Mouse (Mus musculus): ENCODE measurements at regions not wholly inside any gene's neighbourhood (a gene's known extent, or its start where the extent isn't known, plus 50 kb on each side); places are given as distances from the start of the nearest gene placed in this dataset.

DNA sequence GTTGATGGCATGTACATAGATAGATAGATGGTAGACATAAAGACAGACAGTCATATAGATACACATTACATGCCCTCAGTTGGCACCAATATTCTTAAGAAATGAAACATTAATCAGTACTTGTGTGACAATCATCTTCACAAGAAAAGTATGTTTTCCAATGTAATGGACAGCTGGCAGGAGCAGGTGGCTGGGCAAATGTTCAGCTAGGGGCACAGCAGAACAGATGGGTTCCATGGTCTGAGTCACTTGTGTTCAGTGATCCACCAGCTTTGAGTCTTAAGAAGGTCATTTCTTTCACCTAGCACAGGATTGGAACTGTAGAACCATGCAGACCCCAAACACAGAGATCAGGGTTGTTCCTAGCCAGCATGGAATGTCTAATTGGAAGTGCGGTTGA, 2631.2 kb upstream of the 5930422O12Rik start:
- DNase-seq = no peak

DNA sequence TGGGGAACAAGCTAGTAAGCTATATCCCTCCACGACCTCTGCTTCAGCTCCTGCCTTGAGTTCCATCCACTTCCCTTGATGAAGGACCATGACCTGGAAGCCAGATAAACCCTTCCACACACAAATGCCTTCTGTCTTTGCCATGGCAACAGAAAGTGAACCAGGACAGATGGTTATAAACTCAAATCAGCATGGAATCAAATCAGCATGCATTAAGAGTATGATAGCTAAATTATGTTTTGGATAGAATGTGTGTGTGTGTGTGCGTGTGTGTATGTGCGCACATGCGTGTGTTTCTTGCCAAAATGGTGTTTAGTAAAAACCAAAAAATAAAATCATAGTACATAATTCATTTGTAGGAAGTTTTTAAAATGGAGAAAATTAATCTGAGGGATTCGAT, 2611.5 kb upstream of the 5930422O12Rik start:
- DNase-seq = no peak

DNA sequence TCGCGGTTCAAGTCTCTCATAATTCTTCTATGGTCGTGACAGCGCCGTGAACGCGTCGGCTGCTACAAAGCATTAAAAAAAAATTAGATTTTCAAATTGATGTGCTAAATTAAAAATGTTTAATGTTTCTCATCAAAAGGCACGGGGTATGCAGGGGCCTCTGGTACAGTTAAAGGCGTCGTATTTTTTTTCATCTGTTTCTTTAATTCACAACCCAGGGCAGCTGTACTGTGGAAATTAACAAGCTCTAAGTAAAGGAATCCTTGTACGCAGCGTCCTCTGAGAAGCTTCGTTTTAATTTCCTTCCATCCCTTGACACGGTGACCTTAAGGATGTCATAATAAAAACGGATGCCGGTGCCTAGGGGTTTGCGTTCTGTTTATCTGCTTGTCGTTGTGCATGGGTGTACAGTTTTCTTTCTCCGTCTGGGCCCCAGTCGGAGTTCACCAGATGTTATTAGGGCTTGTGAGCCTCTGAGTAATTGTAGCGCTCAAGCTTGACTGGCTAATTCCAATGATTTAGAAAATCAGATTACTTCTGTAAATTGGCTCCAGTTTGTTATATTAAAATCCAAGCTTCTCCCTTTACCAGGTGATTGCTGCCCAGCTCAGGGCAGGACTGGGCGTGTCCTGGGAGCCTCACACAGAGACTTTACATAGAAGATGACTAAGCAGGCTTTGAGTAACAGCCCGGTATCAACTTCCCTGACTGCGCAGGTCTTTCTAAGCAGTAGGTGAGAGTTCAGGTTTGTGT, 2605.5 kb upstream of the 5930422O12Rik start:
- DNase-seq = no peak

DNA sequence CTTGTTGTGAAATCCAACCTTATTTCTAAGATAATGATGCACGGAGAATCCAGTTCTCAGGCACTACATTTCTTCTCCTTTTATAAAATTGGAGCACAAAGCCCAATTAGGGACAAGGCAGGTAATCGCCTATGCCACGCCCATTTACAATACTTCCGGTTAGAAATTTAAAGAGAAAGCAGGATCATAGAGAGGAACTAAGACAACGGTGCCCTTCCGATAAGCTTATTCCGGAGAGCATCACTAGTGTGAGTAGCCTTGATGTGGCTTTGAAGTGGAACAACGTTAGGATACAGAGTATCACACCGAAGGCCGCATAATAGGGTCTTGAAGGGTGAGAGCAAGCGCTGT, 2604.9 kb upstream of the 5930422O12Rik start:
- DNase-seq = no peak

DNA sequence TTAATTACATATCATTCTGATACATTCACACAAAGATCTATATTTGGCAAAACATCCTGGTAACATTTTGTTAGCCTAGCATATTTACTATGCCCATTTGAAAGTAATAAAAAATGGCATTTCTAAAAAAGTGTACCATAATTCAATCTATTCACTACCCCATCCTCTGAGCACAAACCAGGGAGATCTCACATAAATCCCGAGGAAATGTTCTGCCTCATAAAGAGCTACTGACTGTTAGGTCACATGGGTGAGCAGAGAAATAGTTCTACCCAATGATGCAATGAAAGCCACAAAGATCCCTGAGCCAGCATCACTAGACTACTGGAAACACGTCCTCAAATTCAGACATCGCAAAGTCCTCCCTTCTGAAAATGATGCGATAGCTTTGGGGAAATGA, 2602.5 kb upstream of the 5930422O12Rik start:
- no peak for DNase-seq

DNA sequence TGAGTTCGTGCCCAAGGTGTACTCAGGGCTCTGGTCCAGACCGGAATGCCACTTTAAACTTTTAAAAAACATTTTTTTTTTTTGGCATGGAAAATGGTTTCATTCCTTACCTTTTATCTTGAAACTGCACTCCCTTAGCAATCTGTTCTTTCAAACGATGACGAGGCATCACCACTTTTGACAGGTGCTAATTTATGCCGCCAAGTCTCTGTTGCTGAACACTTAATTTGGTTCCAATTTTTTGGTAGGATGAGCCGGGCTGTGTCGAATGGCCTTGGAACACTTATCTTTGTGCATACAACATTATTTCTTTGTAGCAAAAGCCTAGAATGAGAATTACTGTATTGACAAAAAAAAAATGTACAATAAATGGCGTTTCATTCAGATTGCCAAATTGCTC, 2590.5 kb upstream of the 5930422O12Rik start:
- DNase-seq = no peak

DNA sequence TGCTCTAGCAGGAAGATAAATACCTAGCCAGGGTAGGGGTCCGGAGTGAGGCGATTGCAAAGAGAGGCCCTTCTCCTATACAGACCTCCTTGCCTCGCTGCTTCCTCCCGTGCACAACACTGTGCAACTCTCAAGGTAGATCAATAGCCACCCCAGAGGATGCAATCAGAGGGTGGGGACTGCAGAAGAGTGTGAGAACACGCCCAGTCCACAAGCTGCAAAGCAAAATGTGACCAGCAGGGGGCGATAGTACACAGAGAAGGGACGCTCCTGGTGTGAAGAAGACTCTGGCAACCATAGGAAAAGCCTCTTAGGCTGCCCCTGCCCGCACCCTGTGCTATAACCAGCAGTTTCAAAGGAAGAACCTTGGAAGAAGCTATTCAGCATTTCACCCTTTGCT, 2588.4 kb upstream of the 5930422O12Rik start:
- DNase-seq = peak; percentile 8 to 13

DNA sequence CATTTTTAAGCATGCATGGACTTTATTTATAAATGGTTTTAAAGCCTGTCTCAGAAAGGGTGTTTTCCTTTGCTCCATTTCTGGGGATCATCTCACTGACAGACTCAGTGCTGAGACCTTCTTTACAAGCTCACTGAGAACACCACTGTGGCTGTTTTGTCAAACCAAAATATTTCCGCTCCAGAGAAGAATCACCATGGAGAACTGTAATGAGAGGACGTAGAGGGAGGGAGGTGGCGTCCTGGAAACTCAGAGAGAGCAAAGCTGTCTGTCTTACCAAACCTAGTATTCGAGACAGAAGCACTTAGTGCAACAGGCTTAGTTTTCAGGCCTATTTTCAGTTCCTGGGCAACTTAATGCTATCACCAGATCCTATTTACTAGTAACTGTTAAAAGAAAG, 2565.5 kb upstream of the 5930422O12Rik start:
- DNase-seq = no peak

DNA sequence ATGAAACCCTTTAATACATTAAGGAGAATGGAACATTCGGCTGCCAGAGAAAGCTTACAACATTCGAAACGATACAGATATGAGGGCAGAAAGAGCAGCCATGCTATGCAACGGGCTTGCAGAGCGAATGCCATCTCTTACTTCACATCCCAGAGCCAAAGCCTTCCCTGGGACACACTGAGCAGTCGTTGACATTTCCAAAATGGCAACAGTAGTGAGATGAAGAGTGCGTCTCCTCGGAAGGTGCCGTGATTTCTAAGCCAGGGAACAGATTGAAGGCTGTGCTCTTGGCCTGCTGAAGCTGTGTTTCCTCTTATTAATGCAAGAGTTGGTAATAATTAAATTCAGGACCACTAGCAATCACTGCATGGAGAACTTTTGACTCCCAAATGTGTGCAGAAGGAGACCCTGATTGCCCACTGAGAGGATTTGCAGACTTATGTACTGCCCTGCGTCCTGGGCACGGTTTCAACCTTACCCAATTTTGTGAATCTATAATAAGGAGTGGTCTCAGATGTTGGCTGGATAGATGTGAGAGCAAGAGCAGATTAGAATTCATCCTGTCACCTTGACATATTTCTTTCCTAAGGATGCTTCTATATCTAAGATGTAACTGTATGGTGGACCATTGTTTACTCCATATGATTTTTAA, 2522.3 kb upstream of the 5930422O12Rik start:
- DNase-seq = no peak

DNA sequence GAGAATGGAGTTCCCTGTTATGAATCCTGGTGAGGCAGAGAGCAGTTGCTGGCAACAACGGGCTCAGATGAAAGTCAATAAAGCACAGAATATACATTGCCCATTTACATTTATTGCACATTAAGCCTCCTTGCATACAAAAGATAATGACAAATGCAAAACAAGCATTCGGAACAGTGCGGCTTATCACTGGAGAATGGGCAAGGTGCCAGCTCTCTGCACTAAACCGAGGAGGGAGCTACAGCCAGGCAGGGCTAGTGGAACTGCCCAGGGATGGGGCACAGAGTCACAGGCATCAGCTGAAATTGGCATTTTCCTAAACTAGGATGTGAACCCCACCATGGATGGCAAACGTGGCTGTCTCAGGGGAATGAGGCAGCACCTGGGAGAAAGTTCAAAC, 2514.8 kb upstream of the 5930422O12Rik start:
- no peak for DNase-seq

DNA sequence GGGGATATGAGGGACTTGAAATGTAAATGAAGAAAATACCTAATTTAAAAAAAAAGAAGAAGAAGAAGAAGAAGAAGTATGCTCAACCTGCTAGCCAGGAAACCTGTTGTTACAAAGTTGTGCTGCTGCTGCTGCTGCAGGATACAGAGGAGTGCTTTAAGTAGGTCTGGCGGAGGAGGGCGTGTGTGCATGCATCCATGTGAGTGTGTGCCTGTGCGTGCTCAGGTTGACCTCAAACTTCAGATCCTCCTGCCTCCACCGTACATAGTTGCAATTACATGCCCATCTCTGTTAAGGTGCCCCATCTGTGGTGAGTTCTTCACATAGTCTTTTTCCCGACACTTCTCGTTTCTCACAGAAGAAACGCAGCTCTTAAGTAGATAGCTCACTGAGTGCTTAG, 2513.4 kb upstream of the 5930422O12Rik start:
- no peak for DNase-seq

DNA sequence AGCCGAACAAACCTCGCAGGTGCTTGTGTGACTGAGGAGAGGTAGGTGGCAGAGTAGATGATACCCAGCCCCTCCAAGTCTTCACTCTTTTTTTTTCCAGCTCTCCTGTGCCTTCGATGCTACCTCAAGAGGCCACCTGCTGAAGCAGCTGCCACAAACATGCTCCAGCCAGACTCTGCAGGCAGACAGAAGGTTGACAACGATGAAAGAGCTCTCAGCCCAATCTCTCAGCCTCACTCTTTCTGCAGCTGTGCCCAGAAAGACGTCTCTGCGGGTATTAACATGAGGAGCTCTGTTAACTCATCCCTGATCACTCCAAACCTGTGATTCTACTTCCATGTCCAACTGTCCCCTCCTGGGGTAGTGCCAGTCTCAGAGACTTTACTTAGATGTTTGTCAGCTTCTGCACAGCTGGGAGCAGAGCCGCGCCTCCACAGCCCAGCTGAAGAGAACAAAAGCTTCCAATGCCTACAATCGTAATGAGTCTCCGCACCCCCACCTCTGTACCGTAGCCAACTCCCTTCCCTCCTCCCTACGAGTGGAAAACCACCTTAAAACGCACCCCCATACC, 2512.8 kb upstream of the 5930422O12Rik start:
- no peak for DNase-seq

DNA sequence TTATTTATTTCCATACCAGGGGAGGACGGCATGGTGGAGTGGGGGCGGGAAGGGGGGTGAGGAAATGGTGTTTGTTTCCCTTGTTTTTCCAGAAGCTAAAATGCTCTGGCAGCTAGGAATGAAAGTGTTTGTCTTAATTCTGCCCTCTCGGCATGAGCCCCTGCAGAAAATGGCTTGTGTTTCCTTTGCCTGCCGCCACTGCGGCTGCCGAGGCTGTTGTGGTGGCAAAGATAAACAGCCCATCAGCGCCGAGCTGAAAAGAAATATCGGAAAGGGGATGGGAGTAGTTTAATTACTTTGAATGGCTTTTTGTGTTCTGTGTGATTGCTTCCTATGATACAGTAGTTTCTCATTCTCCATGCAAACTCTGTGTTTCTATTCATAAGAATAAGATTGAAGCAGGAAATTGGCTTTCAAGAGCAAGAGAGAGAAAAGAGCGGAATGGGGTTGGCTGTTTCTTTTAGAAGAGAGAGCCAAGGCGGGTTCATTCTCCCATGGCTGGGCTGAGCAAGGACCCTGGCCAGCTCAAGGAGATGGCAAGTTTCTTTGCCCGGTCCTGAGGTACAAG, 2512.2 kb upstream of the 5930422O12Rik start:
- no peak for DNase-seq

DNA sequence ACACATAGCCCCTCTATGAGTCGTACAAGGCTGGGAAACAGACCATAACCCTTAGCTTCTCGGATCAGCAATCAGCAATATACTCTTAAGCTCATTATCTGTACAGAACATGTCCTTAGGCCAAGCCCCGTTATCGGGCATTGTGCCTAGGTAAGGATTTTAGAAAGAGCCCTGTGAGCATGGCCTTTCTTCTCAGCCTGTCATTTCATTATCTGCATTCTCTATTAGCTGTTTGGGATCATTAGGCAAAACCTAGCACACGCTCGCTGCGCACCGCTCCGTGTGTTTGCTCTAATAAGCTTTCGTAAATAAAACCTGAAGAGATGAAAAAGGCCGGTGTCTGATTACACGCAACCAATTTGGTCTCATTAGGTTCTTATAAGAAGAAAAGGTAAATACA, 2507.1 kb upstream of the 5930422O12Rik start:
- DNase-seq = no peak

DNA sequence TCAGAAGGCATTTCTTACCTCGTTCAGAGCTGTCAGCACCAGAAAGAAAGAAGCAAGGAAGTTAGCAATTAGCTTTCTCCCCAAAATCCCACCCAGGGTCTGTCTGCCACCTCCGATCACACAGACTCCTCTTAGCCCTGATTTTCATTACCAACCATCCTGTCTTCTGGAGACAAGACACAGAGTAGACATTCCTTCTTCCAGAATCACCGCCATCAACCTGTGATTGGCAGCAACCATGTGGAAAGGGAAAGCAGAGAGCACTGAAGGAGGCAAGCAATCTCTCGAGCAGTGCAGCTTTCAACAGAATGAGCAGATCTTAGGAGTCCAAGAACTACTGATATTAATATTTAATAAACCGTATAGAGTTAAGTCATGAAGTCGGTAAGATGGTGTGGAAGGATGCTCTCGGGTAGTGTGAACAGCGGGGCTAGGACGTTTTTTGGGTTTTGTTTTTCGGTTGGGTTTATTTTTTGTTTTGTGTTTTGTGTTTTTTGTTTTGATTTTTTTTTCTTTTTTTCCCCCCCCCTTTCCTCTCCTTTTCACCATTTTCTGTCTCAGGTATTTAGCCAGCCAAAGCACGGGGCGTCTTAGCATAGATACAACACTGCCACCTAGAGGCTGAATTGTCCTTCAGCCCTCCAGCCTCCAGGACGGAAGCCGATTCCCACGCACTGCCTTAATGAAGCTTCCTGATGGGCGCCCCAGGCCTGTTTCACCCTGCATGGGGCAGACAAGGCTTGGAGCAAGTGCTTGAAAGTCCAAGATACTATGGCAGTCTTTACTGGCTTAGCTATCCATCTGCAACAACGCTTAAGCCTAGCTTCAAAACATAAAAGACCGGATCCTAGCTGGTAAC, 2505.0 kb upstream of the 5930422O12Rik start:
- no peak for DNase-seq

DNA sequence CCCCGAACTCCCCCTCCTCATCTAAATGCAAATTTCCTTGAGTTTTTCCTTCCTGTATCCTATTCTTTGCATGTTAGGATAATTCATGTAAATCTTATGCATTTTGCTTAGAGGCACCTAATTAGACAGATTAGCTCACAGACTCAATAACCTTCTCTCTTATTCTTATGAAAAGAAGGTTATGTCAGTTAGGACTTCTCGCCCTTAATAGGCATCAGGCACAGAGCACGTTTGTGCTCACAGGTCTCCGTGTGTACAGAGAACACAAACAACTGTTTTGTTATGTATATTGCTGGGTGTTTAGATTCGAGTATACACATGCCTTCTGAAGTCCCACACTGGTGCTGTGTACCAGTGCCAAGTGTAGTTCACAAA, 2504.4 kb upstream of the 5930422O12Rik start:
- no peak for DNase-seq

DNA sequence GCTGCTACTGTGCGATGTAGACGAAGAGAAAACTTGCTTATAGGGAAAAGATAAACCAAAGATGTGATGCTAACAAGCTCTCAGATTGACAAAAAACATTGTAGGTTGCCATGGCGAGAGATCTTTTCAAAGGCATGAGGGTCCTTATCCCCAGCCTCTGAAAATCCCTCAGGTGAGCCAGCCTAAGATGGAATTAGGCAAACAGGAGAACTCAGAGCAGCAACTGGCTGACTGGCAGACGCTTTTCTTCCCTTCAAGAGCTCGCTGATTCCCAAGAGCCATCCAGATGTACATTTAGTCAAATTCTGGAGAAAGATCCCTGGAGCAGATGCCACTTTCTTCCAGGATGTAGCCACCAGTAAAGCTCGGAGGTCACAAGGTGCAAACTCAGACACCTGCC, 2503.9 kb upstream of the 5930422O12Rik start:
- no peak for DNase-seq

DNA sequence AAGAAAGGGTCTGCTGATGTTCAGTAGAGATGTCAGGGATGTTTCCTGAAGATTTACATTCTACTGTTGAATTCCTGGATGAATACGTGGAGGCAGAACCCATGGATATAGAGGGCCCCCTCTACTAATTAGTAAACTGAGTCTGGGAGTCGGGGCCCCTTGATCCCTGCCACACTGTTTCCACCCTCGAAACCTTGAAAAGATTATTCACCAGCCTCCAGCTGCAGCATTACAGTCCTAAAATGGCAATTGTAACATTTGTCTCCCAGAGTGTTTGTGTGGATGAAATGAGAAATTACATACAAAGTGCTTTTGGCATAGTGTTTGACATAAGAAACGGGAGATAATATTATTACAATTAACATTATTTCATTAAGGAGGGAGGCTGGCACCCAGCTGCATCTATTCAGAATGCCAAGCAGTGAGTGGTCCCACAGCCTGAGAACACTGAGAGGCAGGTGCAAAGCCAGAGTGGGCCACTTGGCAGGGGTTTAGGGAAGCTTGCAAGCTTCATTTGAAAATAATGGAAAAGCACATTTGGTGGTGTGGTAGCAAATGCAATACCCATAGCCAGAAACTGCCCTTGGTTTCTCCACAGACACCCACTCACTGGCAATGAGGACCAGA, 2490.9 kb upstream of the 5930422O12Rik start:
- no peak for DNase-seq

DNA sequence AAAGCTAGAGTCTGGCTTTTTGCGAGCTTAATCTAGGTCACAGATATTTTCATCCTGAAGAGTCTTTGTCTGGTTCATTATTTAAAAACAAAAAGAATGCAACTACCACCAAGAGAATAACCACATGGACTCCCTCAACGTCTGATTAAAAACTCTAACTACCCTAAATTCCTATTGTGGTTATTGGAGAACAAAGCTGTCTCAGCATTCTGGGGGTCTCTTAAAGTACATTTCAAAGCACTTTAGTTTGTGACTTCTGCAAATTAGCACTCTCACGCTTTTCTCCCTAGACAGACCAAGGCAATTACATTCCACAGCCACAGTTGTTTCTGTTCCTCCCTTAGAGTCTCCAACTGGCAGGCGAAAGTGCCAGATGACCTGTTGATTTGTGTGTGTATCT, 2487.6 kb upstream of the 5930422O12Rik start:
- no peak for DNase-seq

DNA sequence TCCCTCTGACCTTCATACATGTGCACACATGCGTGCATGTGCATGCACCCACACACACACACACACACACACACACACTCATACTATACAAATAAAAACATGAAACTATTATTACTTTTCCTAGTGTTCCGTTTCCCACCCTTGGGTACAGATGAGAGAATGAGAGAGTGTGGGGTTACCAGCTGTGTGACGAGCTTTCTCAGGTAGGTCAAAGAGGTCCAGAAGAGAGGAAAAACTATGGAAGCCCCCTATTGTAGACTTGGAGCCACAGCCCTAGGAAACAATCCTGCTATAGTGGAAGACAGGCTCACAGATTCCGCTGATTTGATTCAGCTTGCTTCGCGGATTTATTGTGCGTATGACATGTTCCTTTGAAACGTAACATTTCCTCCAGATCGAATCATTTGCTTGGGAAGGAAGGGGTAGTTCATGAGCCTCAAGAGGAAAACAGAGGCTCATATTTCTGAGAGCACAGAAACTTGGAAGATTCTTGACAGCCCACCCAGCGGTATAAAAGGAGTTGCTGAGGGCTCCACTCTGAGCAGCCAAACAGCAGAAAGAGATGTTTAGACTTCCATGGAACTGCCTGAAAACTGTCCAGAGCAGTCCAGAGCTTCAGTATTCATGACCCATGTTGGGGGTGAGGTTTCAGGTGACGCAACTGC, 2486.9 kb upstream of the 5930422O12Rik start:
- DNase-seq = no peak

DNA sequence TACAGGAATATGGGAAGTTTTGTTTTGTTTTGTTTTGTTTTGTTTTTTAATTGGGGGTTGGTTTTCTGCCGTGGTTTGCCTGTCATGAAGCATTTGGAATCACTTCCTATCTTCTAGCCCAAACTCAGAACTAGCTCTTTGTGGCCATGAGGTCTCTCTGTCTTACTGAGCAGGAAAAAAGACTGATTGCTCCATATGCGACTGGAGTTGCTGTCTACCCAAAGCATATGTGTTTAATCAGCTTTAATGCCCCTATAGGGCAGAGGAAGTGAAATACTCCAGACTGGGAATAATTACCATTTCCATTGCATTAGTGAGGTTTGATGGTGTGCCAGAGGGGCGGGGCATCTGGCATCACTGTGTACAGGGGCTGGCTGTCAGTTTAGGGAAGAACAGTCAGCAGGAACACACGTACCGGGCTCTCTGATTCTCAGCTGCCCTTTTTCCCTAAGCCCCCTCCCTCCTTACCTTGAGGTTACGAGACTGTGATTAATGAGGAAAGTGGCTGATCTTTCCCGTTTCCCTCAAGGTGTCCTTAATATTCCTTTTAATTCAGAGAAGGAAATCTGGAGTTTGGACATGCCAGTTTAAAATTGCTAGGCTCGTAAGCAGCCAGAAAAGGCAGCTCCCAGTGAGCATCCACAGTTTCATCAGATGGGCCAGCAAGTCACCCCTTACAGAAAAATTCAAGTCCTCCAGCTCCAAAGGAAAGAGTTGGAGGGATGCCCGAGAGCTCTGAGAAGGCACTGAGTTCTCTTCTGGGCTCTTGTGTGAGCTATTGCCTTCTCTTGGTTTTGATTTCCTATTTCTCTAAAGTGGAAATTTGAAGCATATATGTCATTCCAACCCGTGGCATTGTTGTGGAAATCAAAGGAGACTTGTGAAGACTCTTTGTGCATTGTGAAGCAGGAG, 2482.1 kb upstream of the 5930422O12Rik start:
- no peak for DNase-seq
